Mouse (Mus musculus) embryonic facial prominence, embryonic 13.5 days (tissue): ENCODE results near the gene Cux2. TPM values are rescaled to one million over a fixed set of nuclear protein-coding genes. Genes with fewer than 3 reads are reported as not detected.
A peak's percentile ranks its signal among the peaks of the same experiment; 100 is the strongest.

Experiments used
- ATAC-seq: fragments of 200-750 bp; cut with Nextera tagmentation; 2 replicates; pipeline ENCODE4 v1.8.0; 2017; ENCODE audit warnings: low read depth; ENCODE audit not compliant: insufficient number of reproducible peaks, insufficient read depth, low FRiP score, low TSS enrichment
- H3K27ac ChIP-seq: fragments of 300-500 bp; sonication (generic); 2 replicates; pipeline ENCODE4 v1.5.1; 2015; ENCODE audit warnings: moderate library complexity, mild to moderate bottlenecking, inconsistent platforms
- H3K27me3 ChIP-seq: fragments of 300-500 bp; sonication (generic); 2 replicates; pipeline ENCODE4 v1.6.1; 2015; ENCODE audit warnings: mild to moderate bottlenecking, inconsistent platforms
- H3K36me3 ChIP-seq: fragments of 300-500 bp; sonication (generic); 2 replicates; pipeline ENCODE4 v1.6.1; 2015; ENCODE audit warnings: mild to moderate bottlenecking, inconsistent platforms
- H3K4me1 ChIP-seq: fragments of 300-500 bp; sonication (generic); 2 replicates; pipeline ENCODE4 v1.6.1; 2015; ENCODE audit warnings: inconsistent platforms
- H3K4me2 ChIP-seq: fragments of 300-500 bp; sonication (generic); 2 replicates; pipeline ENCODE4 v1.6.1; 2015; ENCODE audit warnings: moderate library complexity, mild to moderate bottlenecking, inconsistent platforms
- H3K4me3 ChIP-seq: fragments of 300-500 bp; sonication (generic); 2 replicates; pipeline ENCODE4 v1.5.1; 2015; ENCODE audit warnings: mild to moderate bottlenecking, inconsistent platforms
- H3K9ac ChIP-seq: fragments of 300-500 bp; sonication (generic); 2 replicates; pipeline ENCODE4 v1.6.1; 2015; ENCODE audit warnings: mild to moderate bottlenecking, inconsistent platforms
- H3K9me3 ChIP-seq: fragments of 300-500 bp; sonication (generic); 2 replicates; pipeline ENCODE4 v1.6.1; 2016; ENCODE audit warnings: inconsistent platforms
- WGBS: fragments of 180-500 bp; shearing (Covaris S2); methylation state at CpG from one replicate; pipeline ENCODE4 v1.1.7; 2015; ENCODE audit warnings: mixed read lengths; 5-methylcytosine and 5-hydroxymethylcytosine counted together
- polyA plus RNA-seq: library from polyadenylated mRNA; unstranded; fragments of >200 nt; fragmentation: Nextera tagmentation; extraction: Ambion mirVana; gene quantifications from 2 replicates; pipeline ENCODE4 v1.2.1, GENCODE M21; 2015

The Cux2 gene
- polyA plus RNA-seq, 1 experiment from 2014 or later = 4.0 TPM

DNA sequence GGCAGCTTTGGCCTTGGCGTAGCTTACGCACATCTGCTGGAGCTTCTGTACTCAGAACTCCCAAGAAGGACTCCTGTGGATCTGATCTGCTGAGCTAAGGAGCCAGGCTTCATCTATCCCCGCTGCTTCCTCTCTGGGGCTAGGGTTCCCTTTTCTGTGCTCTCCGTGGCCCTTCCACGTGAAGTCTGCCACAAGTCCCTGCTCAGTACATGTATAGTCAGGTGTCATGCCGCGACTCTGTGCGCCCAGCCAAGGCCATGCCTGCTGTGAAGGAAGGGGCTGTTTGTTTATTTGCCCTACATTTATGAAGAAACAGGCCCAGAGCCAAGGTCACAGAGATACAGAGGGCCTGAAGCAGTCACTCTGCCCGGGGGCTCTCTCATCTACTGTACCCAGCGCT is 207.9 kb downstream of the Cux2 start:
- 44% methylated on average over 10 of the region's 10 CpGs for WGBS
- Histone ChIP-seq H3K4me1 (peaks cover 28% of the 10 kb centered on the region), H3K27ac (no peak overlapping the region), H3K9ac (no peak overlapping the region), H3K36me3 (no peaks in the 10 kb centered on the region), H3K9me3 (no peaks in the 10 kb centered on the region), H3K4me2 (peak overlapping the region; percentile 81; the same call in 1 of the 2 replicates), H3K27me3 (peaks cover 67% of the 10 kb centered on the region), H3K4me3 (peak overlapping the region; percentile 54)
- ATAC-seq = no peak

DNA sequence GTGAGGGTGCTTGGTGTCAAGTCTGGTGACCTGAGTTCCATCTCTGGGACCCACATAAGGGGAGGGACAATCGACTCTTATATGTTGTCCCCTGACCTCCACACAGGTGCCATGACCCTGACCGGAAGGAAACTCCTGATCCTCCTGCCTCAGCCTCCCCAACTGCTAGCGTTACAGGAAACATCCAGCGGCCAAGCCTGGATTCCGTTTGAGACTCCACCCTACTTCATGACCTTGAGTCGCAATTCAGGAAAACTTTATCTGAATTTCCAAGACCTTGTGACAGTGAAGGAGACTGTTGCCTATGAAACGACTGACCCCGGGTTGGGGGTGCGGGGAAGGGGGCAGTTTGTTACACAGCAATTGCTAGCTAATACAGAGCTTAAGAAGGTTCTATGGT is 208.4 kb downstream of the Cux2 start:
- Histone ChIP-seq H3K4me2 (no peak overlapping the region), H3K4me3 (no peak overlapping the region), H3K27me3 (peaks cover 68% of the 10 kb centered on the region), H3K27ac (no peak overlapping the region), H3K9me3 (no peaks in the 10 kb centered on the region), H3K4me1 (peaks cover 28% of the 10 kb centered on the region), H3K36me3 (no peaks in the 10 kb centered on the region), H3K9ac (no peak overlapping the region)
- no peak for ATAC-seq
- 93% methylated on average over 9 of the region's 9 CpGs for WGBS

DNA sequence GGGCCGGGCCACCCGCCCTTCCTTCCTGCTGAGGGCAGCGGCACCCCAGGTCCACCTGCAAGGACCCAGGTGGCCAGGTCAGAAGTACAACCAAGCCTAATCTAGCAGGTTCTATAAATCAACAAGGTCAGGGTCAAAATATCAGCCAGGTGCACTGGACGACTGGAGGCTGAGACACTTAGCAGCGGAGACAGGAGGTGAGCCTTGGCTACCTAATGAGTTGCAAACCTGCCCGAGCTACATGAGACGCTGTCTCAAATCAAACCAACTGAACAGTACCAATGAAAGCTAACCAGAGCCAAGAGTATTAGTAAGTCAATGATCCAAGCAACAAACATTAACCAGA is 210.8 kb downstream of the Cux2 start:
- peaks cover 47% of the 10 kb centered on the region for H3K4me1 ChIP-seq
- H3K9ac ChIP-seq = peak overlapping the region; percentile 69; the same call in 1 of the 2 replicates
- H3K27ac ChIP-seq = peak overlapping the region; percentile 71
- no peak for ATAC-seq
- H3K4me3 ChIP-seq = peak overlapping the region; percentile 82
- no peaks in the 10 kb centered on the region for H3K9me3 ChIP-seq
- no peaks in the 10 kb centered on the region for H3K36me3 ChIP-seq
- peaks cover 53% of the 10 kb centered on the region for H3K27me3 ChIP-seq
- H3K4me2 ChIP-seq = peak overlapping the region; percentile 90
- WGBS = 24% methylated on average over 7 of the region's 7 CpGs

DNA sequence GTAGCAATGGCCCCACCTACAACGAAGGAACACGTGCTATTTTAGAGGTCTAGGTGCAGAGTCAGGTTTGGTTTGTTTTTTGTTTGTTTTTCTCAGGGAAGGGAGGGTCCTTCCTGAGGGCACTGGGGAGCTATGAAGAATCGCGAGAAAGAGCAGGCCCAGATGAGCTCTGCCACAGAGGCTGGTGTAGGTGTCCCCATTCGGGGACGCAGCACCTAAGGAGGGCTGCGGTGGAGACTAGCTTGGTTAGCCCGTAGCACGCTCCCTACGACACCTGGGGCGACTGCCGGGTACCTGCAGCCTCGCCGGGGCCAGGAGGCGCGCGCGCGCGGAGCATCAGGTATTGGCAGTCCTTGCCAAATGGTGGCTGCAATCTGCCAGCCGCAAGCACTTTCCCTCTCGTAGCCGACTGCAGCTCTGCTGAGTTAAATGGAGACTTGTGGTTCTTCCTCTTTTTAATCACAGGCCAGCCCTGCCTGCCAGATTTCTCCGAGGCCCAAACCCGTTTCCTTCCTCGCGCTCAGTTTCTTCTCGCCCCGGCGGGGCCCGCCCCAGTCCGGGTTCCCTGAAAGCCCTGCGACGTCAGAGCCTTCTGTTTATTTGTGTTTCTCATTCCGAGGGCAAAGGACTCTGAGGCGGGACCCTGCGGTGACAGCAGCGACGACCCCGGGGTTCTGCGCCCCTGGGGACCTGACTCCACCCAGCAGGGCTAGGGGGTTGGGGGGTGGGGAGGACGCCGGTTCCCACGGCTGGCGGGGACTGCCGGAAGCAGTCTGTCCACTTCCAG is 211.4 kb downstream of the Cux2 start:
- peak overlapping the region; percentile 82 for H3K4me3 ChIP-seq
- ATAC-seq = no peak
- H3K27me3 ChIP-seq = peaks cover 47% of the 10 kb centered on the region
- peak overlapping the region; percentile 71 for H3K27ac ChIP-seq
- WGBS = under 1% methylated on average over 46 of the region's 46 CpGs
- H3K9me3 ChIP-seq = no peaks in the 10 kb centered on the region
- H3K9ac ChIP-seq = peak overlapping the region; percentile 69
- peaks cover 50% of the 10 kb centered on the region for H3K4me1 ChIP-seq
- H3K4me2 ChIP-seq = peak overlapping the region; percentile 90
- H3K36me3 ChIP-seq = no peaks in the 10 kb centered on the region

DNA sequence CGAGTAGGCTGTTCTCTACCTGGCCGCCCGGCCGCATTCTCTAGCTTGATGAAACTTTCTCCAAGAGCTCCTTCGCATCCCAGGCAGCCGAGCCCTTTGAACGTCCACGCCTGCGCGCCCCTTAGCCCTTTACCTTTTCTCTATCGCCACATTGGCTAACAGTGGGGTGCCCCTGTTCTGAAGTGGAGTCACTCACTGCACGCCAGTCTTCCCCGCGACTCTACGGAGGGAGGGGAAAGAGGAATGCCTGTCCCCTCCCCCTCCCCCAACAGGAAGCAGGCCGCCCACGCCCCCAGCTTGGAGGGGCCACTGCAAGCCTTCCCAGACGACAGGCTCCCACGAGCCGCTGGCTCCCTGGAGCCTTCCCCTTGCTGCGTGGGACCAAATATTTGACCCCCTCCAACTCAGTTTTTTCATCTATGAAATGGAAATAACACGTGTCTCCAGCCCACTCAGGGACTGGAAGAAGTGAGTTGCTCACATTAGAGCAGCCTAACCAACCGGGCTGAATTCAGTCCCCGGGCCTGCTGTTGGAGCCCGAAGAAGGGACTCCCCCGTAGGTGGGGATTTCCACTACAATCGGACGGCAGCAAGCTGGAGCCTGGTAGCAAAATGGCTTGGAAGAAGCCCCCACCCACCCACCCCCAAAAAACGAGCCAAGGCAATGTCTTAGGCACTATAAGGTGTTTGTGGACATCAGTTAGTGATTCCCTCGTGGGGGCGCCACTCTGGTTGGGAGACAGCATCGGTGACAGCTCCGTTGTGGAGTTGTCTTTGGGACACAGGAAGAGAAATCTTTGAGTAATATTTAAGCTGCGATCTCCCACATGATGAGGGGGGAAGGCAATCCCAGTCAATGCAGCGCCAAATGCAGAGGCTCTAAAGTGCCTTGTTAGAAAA is 212.2 kb downstream of the Cux2 start, which contains the start of gene Sh2b3:
Sh2b3 (minus strand) TSS at position 206 of the 900 bp plus-strand sequence.
- peak within 1 kb of the TSS; percentile 82 for H3K4me3 ChIP-seq
- H3K27me3 ChIP-seq = peaks cover 40% of the 10 kb centered on the region
- peak within 1 kb of the TSS; percentile 83 for H3K9ac ChIP-seq
- H3K9me3 ChIP-seq = no peaks in the 10 kb centered on the region
- peaks cover 53% of the 10 kb centered on the region for H3K4me1 ChIP-seq
- no peaks in the 10 kb centered on the region for H3K36me3 ChIP-seq
- WGBS = under 1% methylated on average over 35 of the region's 35 CpGs
- H3K4me2 ChIP-seq = peak within 1 kb of the TSS; percentile 90
- no peak; the same call in 1 of the 2 replicates for ATAC-seq
- H3K27ac ChIP-seq = peak within 1 kb of the TSS; percentile 71

DNA sequence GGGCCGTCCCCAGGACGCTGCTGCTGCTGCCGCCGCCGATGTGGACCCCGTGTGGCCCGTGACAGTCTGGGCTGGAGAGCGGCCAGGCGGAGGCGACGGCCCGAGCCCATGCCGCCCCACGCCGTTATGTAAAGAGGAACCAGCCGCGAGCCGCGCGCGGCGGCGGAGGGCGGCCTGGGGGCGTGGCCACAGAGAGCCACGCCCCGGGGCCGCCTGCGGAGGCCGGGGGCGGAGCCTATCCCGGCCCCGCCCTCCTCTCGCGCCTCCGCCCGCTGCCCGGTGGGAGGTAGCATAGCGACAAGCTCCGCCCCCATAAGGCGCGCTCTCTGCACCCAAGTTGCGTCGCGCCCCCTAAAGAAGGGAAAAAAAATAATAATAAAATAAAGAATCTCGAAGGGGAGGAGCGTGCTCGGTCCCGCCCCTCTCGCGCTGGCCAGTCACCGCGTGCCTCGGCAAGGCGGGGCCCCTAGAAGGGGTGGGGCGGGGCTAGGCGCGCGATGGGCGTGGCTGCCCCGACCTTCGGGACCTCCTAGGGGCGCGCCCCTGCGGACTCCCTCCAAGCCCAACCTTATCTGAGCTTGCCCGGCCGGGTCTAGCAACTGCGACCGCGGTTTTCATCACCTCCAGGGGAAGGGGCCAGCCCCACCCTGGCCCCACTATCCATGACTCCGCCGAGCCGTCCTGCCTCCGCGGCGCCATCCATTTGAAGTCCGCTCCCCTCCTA is 213.0 kb downstream of the Cux2 start:
- WGBS = under 1% methylated on average over 64 of the region's 77 CpGs
- Histone ChIP-seq H3K4me3 (peak overlapping the region; percentile 82), H3K27me3 (peaks cover 33% of the 10 kb centered on the region), H3K36me3 (no peaks in the 10 kb centered on the region), H3K9ac (peak overlapping the region; percentile 83), H3K27ac (peak overlapping the region; percentile 66), H3K4me2 (peak overlapping the region; percentile 90), H3K4me1 (peaks cover 52% of the 10 kb centered on the region), H3K9me3 (no peaks in the 10 kb centered on the region)
- peak; percentile 73 for ATAC-seq

DNA sequence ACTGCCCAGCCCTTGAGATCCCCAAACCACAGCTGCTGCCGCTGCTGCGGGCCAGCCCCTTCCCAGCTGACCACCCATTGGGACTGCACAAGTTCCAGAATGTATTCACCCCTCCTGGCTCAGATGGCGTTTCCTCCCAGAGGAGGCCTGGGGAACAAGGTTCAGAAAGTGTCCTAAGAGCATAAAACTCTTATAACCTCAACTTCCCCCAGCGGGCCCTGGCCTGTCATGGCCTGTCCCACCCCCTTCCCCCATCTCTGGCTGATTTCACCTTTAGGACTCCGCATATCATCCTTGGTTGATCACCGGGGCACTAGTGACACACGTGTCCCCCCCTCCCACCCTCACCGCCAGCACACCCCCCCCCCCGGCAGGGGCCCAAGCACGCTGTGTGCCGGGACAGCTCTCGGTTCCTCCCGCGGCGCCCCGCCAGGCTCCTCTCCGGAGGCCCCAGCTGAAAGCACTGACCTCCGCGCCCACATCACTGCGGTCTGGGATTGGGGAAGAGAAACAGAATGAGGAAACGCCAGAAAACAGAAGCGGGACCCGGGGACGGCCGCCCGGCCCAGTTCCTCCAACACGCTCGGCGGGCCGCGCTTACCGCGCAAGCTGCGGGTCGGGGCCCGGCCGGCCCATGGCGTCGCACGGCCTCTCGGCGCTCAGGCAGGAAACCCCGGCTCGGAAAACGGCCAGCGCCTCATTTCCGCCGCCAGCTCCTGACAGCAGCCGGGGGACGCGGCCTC is 213.8 kb downstream of the Cux2 start:
- Histone ChIP-seq H3K27me3 (peaks cover 30% of the 10 kb centered on the region), H3K4me3 (peak overlapping the region; percentile 82), H3K9ac (peak overlapping the region; percentile 83), H3K9me3 (no peaks in the 10 kb centered on the region), H3K36me3 (no peaks in the 10 kb centered on the region), H3K4me2 (peak overlapping the region; percentile 90), H3K4me1 (peaks cover 52% of the 10 kb centered on the region), H3K27ac (peak overlapping the region; percentile 66; the same call in 1 of the 2 replicates)
- WGBS = 0% methylated on average over 49 of the region's 51 CpGs
- ATAC-seq = no peak

DNA sequence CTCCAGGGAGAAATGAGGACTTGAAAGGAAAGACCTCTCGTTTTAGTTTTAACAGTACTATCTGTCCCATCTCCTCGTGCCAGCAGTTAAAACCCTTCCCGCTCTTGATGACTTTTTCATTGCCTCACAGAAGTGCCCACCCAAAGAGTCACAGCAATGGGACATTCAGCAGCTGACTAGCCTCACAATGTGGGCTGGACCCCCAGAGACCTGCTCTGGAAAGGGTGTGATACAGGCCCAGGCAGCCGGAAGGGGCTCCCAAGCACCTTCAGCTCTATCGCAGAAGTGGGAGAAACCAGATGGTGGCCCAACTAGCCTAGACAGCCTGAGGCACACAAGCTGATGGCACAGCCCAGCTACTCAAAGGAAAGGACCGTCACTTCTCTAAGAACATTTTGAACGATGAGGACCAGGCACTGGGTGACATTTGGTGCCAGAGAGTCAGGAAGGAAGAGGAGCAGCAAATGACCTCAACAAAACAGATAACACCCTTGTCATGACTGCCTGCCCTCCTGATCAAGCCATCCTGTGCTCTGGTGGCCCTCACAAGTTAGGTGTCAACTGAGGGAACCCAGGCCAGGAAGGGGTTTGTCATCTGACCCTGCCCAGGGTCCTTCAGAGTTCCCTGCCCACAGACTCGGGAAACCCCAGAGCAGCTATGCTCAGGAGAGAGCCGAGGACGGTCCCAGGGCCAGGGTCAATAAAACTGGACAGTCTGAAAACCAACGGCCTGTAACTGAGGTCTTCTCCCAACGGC is 214.7 kb downstream of the Cux2 start:
- peaks cover 52% of the 10 kb centered on the region for H3K4me1 ChIP-seq
- ATAC-seq = no peak

DNA sequence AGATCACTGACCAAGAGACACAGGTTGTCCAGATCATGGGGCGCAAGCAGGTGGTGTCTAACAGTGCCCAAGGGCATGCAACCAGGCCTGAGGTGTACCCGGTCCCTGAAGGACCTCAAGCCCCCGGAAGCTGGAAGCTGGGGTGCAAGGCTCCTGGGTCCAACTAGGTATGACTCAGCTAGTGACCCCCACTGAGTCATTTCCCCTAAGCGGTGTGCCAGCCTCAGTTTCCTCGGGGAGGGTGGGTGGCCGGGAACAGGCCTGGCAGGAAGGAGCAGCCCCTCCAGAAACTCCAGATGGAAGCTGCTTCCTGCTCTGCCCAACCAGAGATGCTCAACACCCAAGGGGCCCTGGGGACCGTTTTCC is 215.7 kb downstream of the Cux2 start:
- Histone ChIP-seq H3K36me3 (no peaks in the 10 kb centered on the region), H3K4me2 (peak overlapping the region; percentile 90), H3K4me3 (0 out of 2 replicates have a peak overlapping the region, but pooled peaks have one; percentile 82), H3K9ac (no peak overlapping the region), H3K27ac (no peak overlapping the region; the same call in 1 of the 2 replicates), H3K4me1 (peaks cover 54% of the 10 kb centered on the region), H3K9me3 (no peaks in the 10 kb centered on the region), H3K27me3 (peaks cover 42% of the 10 kb centered on the region)
- 78% methylated on average over 7 of the region's 7 CpGs for WGBS
- ATAC-seq = no peak

More for the DNA sequence above, 214.7 kb downstream of the Cux2 start:
- Histone ChIP-seq H3K27me3 (peaks cover 38% of the 10 kb centered on the region), H3K4me3 (peak overlapping the region; percentile 82), H3K27ac (no peak overlapping the region), H3K4me2 (peak overlapping the region; percentile 90), H3K36me3 (no peaks in the 10 kb centered on the region), H3K9ac (peak overlapping the region; percentile 83), H3K9me3 (no peaks in the 10 kb centered on the region)
- WGBS = 47% methylated on average over 12 of the region's 12 CpGs

DNA sequence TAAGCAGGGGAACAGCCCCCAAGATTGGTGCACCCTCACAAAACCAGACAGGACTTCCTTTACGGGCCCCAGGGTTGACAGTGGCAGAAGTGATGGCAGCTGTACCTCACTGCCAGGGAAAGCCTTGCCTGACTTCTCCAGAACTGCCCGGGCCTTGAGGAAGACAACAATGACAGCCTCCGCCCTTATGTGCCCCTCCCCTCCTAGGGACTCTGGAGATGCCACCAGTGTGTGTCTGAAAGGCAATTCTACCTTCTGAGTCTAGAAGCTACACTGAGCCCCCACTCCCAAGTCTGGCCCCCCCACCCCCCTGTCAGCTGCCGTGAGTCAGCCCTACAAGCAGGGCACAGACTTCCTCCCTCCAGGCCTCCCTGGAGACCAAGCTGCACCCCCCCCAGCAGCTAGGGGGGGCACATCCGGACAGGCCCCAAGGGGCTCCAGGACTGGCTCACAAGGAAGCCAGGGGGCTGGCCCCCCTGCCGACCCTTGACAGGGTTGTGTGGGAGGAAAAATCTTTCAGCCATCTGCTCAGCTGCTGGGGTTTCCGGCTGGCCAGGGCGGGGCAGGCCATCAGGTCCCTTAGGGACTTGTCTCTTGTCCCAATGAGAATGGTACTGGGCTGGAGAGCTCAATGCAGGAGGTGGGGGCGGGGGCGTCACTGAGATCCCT is 216.2 kb downstream of the Cux2 start:
- Histone ChIP-seq H3K4me3 (0 out of 2 replicates have a peak overlapping the region, but pooled peaks have one; percentile 82), H3K27me3 (peaks cover 42% of the 10 kb centered on the region), H3K27ac (no peak overlapping the region; the same call in 1 of the 2 replicates), H3K9me3 (no peaks in the 10 kb centered on the region), H3K4me1 (peaks cover 55% of the 10 kb centered on the region), H3K4me2 (peak overlapping the region; percentile 90), H3K36me3 (no peaks in the 10 kb centered on the region), H3K9ac (peak overlapping the region; percentile 32; the same call in 1 of the 2 replicates)
- no peak for ATAC-seq
- WGBS = 38% methylated on average over 10 of the region's 10 CpGs
